Mouse (Mus musculus) CH12.LX (cell line): Measurements from ENCODE around the gene Tbc1d22a. TPM values are rescaled to one million over a fixed set of nuclear protein-coding genes. Genes with fewer than 3 reads are reported as not detected.

Source experiments
- DNase-seq: peaks from one replicate; pipeline ENCODE4 v3.0.0-alpha.2; 2013; ENCODE audit errors: extremely low read depth
- H3K27ac ChIP-seq: 2 replicates; pipeline ENCODE4 v1.5.1; 2012; ENCODE audit warnings: low read depth, mild to moderate bottlenecking, control low read depth, moderate library complexity; ENCODE audit not compliant: insufficient read depth
- H3K27me3 ChIP-seq: replicated peaks from 2 replicates; pipeline ENCODE3; 2012; ENCODE audit warnings: inconsistent platforms
- H3K36me3 ChIP-seq, 2 experiments: replicated peaks in 1 of 2; 2 replicates each; pipeline versions ENCODE3 to v1.6.1; 2012; ENCODE audit warnings: inconsistent platforms in 1 of 2, low read length in 1 of 2, mild to moderate bottlenecking in 1 of 2, mixed read lengths in 1 of 2, moderate library complexity in 1 of 2; ENCODE audit not compliant: control insufficient read depth in 1 of 2, insufficient read depth in 1 of 2
- H3K4me1 ChIP-seq, 2 experiments: 2 replicates each; pipeline ENCODE4 v1.6.1; 2012; ENCODE audit warnings: inconsistent platforms in 1 of 2, moderate library complexity in 1 of 2; ENCODE audit not compliant: insufficient read depth in 2 of 2, control insufficient read depth in 1 of 2
- H3K4me2 ChIP-seq: 2 replicates; pipeline ENCODE4 v1.6.1; 2012; ENCODE audit warnings: low read depth, mild to moderate bottlenecking, control low read depth; ENCODE audit not compliant: poor library complexity, insufficient read depth, severe bottlenecking
- H3K4me3 ChIP-seq, 3 experiments: fragments of 150-350 bp in 1 of 3; sonication (generic) in 1 of 3; replicated peaks in 1 of 3; 2 replicates each; pipeline versions ENCODE3 to v1.5.1; 2011 to 2012; ENCODE audit warnings: low read depth in 2 of 3, low read length in 2 of 3, mild to moderate bottlenecking in 2 of 3, moderate library complexity in 2 of 3, control low read depth in 1 of 3, improper control_type of control experiment in 1 of 3, inconsistent platforms in 1 of 3, mixed read lengths in 1 of 3; ENCODE audit not compliant: poor library complexity in 1 of 3
- H3K79me2 ChIP-seq: replicated peaks from 2 replicates; pipeline ENCODE4 v1.6.1; 2012; ENCODE audit warnings: mild to moderate bottlenecking, moderate library complexity; ENCODE audit not compliant: control insufficient read depth, poor library complexity, insufficient read depth, severe bottlenecking; ENCODE audit errors: extremely low read depth
- H3K9ac ChIP-seq: 2 replicates; pipeline ENCODE4 v1.6.1; 2012; ENCODE audit warnings: low read depth, mild to moderate bottlenecking, control low read depth, moderate library complexity; ENCODE audit not compliant: insufficient read depth
- H3K9me3 ChIP-seq: replicated peaks from 2 replicates; pipeline ENCODE3; 2012; ENCODE audit warnings: low read length, inconsistent platforms, mixed read lengths
- CHD1 ChIP-seq: IDR thresholded peaks from 2 replicates; pipeline ENCODE4 v1.6.1; 2012; ENCODE audit warnings: low read depth, low read length, improper control_type of control experiment, inconsistent platforms
- CHD2 ChIP-seq: IDR thresholded peaks from 2 replicates; pipeline ENCODE4 v1.6.1; 2011; ENCODE audit warnings: low read length, improper control_type of control experiment
- CTCF ChIP-seq, 2 experiments: IDR thresholded peaks in 1 of 2; conservative IDR thresholded peaks in 1 of 2; 2 replicates each; pipeline ENCODE4 v1.5.1; 2011 to 2012; ENCODE audit warnings: low read depth in 2 of 2, low read length in 2 of 2, improper control_type of control experiment in 1 of 2, inconsistent platforms in 1 of 2, mild to moderate bottlenecking in 1 of 2, moderate library complexity in 1 of 2
- E2F4 ChIP-seq: IDR thresholded peaks from 2 replicates; pipeline ENCODE4 v1.6.1; 2011; ENCODE audit warnings: low read depth, low read length, improper control_type of control experiment; ENCODE audit not compliant: insufficient replicate concordance
- EP300 ChIP-seq: IDR thresholded peaks from 2 replicates; pipeline ENCODE4 v1.6.1; 2011; ENCODE audit warnings: low read length, improper control_type of control experiment
- GABPA ChIP-seq: IDR thresholded peaks from 2 replicates; pipeline ENCODE4 v1.6.1; 2012; ENCODE audit warnings: low read depth, low read length, improper control_type of control experiment, inconsistent platforms; ENCODE audit not compliant: insufficient replicate concordance
- HCFC1 ChIP-seq: IDR thresholded peaks from 2 replicates; pipeline ENCODE4 v1.6.1; 2012; ENCODE audit warnings: low read depth, mild to moderate bottlenecking, inconsistent platforms, low read length, improper control_type of control experiment
- MAFK ChIP-seq: IDR thresholded peaks from 2 replicates; pipeline ENCODE4 v1.6.1; 2011; ENCODE audit warnings: low read length, improper control_type of control experiment; ENCODE audit not compliant: insufficient replicate concordance
- MYC ChIP-seq: IDR thresholded peaks from 2 replicates; pipeline ENCODE4 v1.6.1; 2011; ENCODE audit warnings: low read depth, mild to moderate bottlenecking, improper control_type of control experiment, low read length
- NRF1 ChIP-seq: IDR thresholded peaks from 2 replicates; pipeline ENCODE4 v1.6.1; 2014; ENCODE audit warnings: low read depth, mild to moderate bottlenecking, inconsistent platforms, low read length, improper control_type of control experiment, moderate library complexity
- POLR2A ChIP-seq: IDR thresholded peaks from 2 replicates; pipeline ENCODE4 v1.6.1; 2011; ENCODE audit warnings: low read depth, mild to moderate bottlenecking, improper control_type of control experiment, low read length
- POLR2AphosphoS2 ChIP-seq: IDR thresholded peaks from 2 replicates; pipeline ENCODE4 v1.6.1; 2011; ENCODE audit warnings: low read depth, low read length, improper control_type of control experiment
- RAD21 ChIP-seq: IDR thresholded peaks from 2 replicates; pipeline ENCODE4 v1.6.1; 2011; ENCODE audit warnings: low read depth, mild to moderate bottlenecking, low read length, improper control_type of control experiment, moderate library complexity
- RCOR1 ChIP-seq: conservative IDR thresholded peaks from 2 replicates; pipeline ENCODE4 v1.6.1; 2012; ENCODE audit warnings: low read depth, mild to moderate bottlenecking, inconsistent platforms, low read length, improper control_type of control experiment
- SIN3A ChIP-seq: IDR thresholded peaks from 2 replicates; pipeline ENCODE4 v1.6.1; 2012; ENCODE audit warnings: low read length, improper control_type of control experiment, inconsistent platforms
- USF1 ChIP-seq: IDR thresholded peaks from 2 replicates; pipeline ENCODE4 v1.6.1; 2014; ENCODE audit warnings: low read depth, mild to moderate bottlenecking, inconsistent platforms, low read length, improper control_type of control experiment
- USF2 ChIP-seq: conservative IDR thresholded peaks from 2 replicates; pipeline ENCODE4 v1.6.1; 2011; ENCODE audit warnings: low read depth, low read length, improper control_type of control experiment
- ZMIZ1 ChIP-seq: IDR thresholded peaks from 2 replicates; pipeline ENCODE4 v1.6.1; 2012; ENCODE audit warnings: low read depth, mild to moderate bottlenecking, inconsistent platforms, low read length, improper control_type of control experiment
- dilution Hi-C: fragments of 300-500 bp; cut with MboI; formaldehyde crosslinking; loops from 2 replicates; pipeline ENCODE4 v1.14.3; 2020; ENCODE audit warnings: low sequenced_read_pairs; ENCODE audit not compliant: extremely low pct_unique_long_range_greater_than_20kb, extremely low pct_ligation_motif_present
- in situ Hi-C: fragments of 300-500 bp; cut with MboI; formaldehyde crosslinking; loops from 3 replicates; pipeline ENCODE4 v1.14.3; 2019; ENCODE audit warnings: low sequenced_read_pairs, low pct_ligation_motif_present, low pct_unique_long_range_greater_than_20kb, mixed read lengths
- polyA plus RNA-seq: library from polyadenylated mRNA; unstranded; fragments of >175 nt; gene quantifications from 2 replicates; pipeline ENCODE4 v1.2.1, GENCODE M21; 2012; ENCODE audit warnings: low read depth; ENCODE audit not compliant: insufficient read length
- total RNA-seq, 2 experiments: library from RNA; depleted of rRNA; stranded (reverse); fragments of 300-350 nt in 1 of 2; fragments of >200 nt in 1 of 2; gene quantifications; 2 replicates each; pipeline ENCODE4 v1.2.3; 2012 to 2014

The Tbc1d22a gene
- total and polyA plus RNA-seq, 3 experiments = 17.6 to 20.2 (median 19.4) TPM

- Histone ChIP-seq H3K27me3 (no peaks in the 10 kb centered on the region), H3K79me2 (no peaks in the 10 kb centered on the region; the same call in 1 of the 2 replicates), H3K9ac (no peak overlapping the region), H3K36me3 (peaks cover 0 to 14% of the 10 kb centered on the region in 2 experiments), H3K4me3 (no peak overlapping the region), H3K9me3 (no peaks in the 10 kb centered on the region), H3K27ac (no peak overlapping the region), H3K4me2 (no peak overlapping the region), H3K4me1 (peaks cover 26 to 58% of the 10 kb centered on the region in 2 experiments)
- dilution Hi-C loops (no loop called here), in situ Hi-C loops (no loop called here)
- no peak for TF ChIP-seq MYC
- TF ChIP-seq POLR2A = no peak
- TF ChIP-seq RCOR1 = no peak
- no peak for TF ChIP-seq HCFC1
- no peak for TF ChIP-seq RAD21
- TF ChIP-seq CHD2 = no peak
- TF ChIP-seq EP300 = no peak
- TF ChIP-seq E2F4 = no peak
- no peak for DNase-seq
These were observed 65.9 kb downstream of the Tbc1d22a start for GRCm38 (mm10) chr15:86280137-86280536.

- no peaks in the 10 kb centered on the region for H3K9me3 ChIP-seq
- H3K4me2 ChIP-seq = no peak overlapping the region
- H3K36me3 ChIP-seq = peaks cover 0 to 6% of the 10 kb centered on the region in 2 experiments
- in situ Hi-C loops = no loop called here
- TF ChIP-seq SIN3A = no peak
- no peak for TF ChIP-seq USF2
- TF ChIP-seq POLR2AphosphoS2 = no peak
- TF ChIP-seq EP300 = no peak
- TF ChIP-seq CHD1 = no peak
- TF ChIP-seq MAFK = no peak
- TF ChIP-seq CTCF (conservative IDR thresholded peaks at IDR 0.05 in 1 of 2, IDR thresholded peaks at IDR 0.05 in 1 of 2; ENCODE audit: low read depth in 2 of 2, low read length in 2 of 2) = no peak
- TF ChIP-seq USF1 = no peak
- TF ChIP-seq RAD21 = no peak
- no peak for TF ChIP-seq NRF1
- TF ChIP-seq ZMIZ1 = no peak
- TF ChIP-seq GABPA = no peak
- no peak for TF ChIP-seq E2F4
- TF ChIP-seq CHD2 = no peak
- no peak overlapping the region for H3K9ac ChIP-seq
- peaks cover 26 to 64% of the 10 kb centered on the region in 2 experiments for H3K4me1 ChIP-seq
- peak; percentile 56 for DNase-seq
- no peak overlapping the region for H3K4me3 ChIP-seq
- no peak overlapping the region for H3K27ac ChIP-seq
- H3K79me2 ChIP-seq = no peaks in the 10 kb centered on the region
- dilution Hi-C loops = no loop called here
- H3K27me3 ChIP-seq = no peaks in the 10 kb centered on the region
These were observed 69.0 kb downstream of the Tbc1d22a start for GRCm38 (mm10) chr15:86283238-86283637.
